Mouse (Mus musculus): ENCODE measurements around the gene Cnnm2.

DNA sequence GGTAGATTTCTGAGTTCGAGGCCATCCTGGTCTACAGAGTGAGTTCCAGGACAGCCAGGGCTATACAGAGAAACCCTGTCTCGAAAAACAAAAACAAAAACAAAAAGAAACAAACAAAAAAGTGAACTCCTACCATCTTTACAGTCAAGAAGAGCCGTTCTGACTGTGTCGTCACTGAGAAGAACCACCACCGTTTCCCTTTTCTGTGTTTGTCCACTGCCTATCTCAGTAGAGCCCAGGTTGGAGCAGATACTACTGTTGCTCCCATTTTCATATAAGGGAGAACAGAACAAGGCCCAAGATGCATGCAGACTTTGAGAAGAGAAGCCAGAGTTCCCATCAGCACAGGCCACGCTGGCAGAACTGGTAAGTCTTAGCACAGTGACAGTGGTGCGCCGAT lies 129.3 kb downstream of the Cnnm2 start:
- no peak for TF ChIP-seq MAFK (IDR thresholded peaks at IDR 0.05; ENCODE audit: insufficient read depth, low read depth, low read length)
- no peak for TF ChIP-seq ZC3H11A (IDR thresholded peaks at IDR 0.05; ENCODE audit: borderline replicate concordance, low read depth, low read length)
- no peak for TF ChIP-seq ZNF384 (IDR thresholded peaks at IDR 0.05; ENCODE audit: low read depth, low read length)

All from ES-E14 (cell line).